Mouse (Mus musculus) megakaryocyte progenitor cell, adult 5-6 weeks (primary cell): ENCODE results near the gene Aatf. TPM values are rescaled to one million over a fixed set of nuclear protein-coding genes. Genes with fewer than 3 reads are reported as not detected.

Experiments
- ATAC-seq: replicated peaks from 2 replicates; pipeline ENCODE4 v1.8.0; 2016; ENCODE audit warnings: mild to moderate bottlenecking, moderate TSS enrichment, inconsistent platforms; ENCODE audit not compliant: poor library complexity
- total RNA-seq, 2 experiments: library from RNA; stranded (forward) in 1 of 2; stranded (reverse) in 1 of 2; fragments of 157-497, 149-512 nt in 1 of 2; fragments of 200-1000 nt in 1 of 2; gene quantifications; 2 replicates each; pipeline versions ENCODE4 v1.2.3 to v1.2.4; 2015 to 2017

The Aatf gene
- total RNA-seq, 2 experiments from 2014 or later = 60.5 to 98.8 TPM

DNA sequence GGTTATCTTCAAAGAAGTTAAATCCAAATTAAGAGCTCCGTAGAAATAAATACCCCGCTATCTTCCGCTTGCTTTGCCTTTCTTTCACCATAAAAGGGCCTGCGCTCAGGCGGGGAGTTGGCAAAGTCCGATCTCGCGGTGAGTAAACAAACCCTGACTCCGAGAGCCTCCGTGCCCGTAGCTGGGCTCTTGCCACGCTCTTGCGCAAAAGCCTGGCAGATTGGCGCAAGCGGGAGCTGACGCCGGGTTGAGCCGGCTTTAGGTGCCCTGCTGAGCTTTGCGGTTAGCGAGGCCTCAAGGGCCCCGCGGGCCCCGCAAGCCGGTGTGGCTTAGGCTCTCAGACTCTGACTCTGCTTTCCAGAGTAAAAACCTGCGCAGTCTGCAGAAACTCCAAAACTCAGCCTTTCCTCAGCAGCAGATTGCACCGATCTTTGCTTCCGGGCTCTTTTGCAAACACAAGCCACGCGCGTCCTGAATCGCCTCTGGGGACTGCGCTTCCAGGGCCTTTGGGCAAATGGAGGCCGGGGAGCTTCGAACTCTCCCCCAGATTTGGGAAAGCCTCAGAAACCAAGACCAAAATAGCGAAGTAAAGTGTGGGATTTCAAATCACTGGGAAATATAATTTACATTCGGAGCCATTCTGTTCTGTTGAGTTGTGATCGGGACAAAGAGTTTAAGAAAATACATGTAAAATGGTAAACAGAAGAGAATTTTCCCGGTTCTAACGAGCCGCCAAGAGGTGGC is 9.4 kb upstream of the Aatf start:
- peak; percentile 82 for ATAC-seq

GRCm38 (mm10) chr11:84521751-84522299 is 8.5 kb upstream of the Aatf start:
- no peak for ATAC-seq

GRCm38 (mm10) chr11:84521071-84521390 is 7.7 kb upstream of the Aatf start:
- no peak for ATAC-seq

- ATAC-seq = no peak
These were observed 7.1 kb upstream of the Aatf start for GRCm38 (mm10) chr11:84520269-84521070.

GRCm38 (mm10) chr11:84519576-84520268 is 6.4 kb upstream of the Aatf start:
- no peak for ATAC-seq

- ATAC-seq = no peak
These were observed 5.7 kb upstream of the Aatf start for GRCm38 (mm10) chr11:84519036-84519435.

GRCm38 (mm10) chr11:84518261-84518660 is 4.9 kb upstream of the Aatf start:
- ATAC-seq = no peak

GRCm38 (mm10) chr11:84517431-84517830 is 4.1 kb upstream of the Aatf start:
- ATAC-seq = no peak

DNA sequence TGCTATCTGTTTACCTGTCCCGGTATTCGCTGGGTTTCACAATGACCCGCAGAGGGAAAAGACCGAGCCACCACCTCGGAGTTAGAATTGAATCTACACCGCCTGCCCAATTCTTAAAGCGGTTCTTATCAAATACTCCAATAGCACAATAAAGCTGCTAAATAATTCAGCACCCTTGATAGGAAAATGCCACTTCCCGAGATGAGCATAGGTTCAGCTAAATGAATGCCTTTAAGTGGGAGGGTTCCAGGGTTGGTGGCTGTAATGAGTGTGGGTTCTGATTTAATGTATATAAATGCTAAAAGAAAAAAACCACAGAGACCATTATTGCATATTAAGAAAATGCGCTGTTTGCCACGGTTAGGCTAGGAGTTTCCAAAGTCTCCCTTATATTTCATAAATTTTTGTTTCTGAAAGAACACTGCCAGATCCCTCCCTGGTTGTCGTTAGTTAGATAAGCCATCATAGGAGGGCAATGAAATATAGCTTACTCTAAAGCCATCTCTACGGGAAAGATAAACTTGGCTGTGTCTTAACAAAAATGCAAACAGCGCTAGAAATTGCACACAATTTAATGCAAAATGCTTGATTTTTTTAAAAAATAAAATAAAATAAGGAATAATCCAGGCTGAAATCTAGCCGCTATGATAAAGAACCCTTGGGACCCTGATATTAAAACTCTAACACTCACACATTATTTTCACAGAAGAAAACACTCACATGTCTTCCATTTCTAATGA is 3.3 kb upstream of the Aatf start:
- ATAC-seq = no peak

- ATAC-seq = no peak
These were observed 1.3 kb downstream of the Aatf start for GRCm38 (mm10) chr11:84512031-84512430.

- ATAC-seq = no peak
These were observed 9.0 kb downstream of the Aatf start for GRCm38 (mm10) chr11:84504296-84504695.

DNA sequence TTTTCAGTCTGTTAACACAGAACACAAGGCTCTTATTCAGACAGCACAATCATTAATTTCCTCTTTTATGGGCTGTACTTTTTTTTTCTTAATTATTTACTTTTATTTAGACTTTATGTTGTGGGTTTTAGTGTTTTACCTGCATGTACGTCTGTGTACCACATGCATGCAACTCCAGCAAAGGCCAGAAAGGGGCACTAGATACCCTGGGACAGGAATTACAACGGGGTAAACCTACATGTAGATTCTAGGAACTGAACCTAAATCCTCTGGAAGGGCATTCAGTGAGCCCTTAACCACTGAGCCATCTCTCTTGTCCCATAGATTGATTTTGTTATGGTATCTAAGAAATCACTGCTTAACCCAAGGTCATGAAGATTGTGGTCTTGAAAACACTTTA is 15.4 kb downstream of the Aatf start:
- no peak for ATAC-seq

DNA sequence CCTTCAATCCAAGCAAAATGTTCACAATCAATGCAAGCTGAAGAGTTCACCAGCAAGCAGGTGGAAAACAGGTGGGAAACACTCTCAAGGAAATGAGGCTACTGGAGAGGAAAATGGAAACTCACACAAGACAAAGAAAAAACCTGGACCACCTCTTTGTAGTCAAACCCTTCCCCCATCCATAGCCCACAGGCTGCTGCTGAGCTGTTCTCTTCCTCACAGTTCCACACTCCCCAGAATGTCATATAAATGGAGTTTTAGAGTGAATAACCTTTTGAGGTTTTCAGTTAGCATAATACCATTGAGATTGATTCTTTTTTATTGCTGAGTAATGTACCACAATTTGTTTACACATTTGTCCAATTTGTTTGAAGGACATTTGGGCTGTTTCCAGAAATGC is 16.4 kb downstream of the Aatf start:
- no peak for ATAC-seq

DNA sequence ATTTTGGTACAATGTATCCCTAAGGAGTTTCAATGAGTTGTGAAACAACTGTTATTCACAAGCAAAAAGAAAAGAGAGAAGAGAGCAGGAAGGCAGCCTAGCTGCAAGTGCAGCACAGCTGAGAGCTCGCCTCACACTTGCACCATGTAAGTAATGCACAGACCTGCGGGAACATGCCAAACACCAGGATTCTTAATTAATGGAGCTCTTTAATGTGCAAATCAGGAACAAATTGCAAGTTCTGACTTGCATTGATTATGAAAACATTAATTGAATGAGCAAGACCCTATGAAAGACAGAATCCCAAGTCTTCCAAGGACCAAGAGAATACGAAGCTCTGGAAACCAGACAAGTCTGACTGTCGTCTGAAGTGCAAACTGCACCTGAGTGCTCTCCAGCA is 17.5 kb downstream of the Aatf start:
- ATAC-seq = no peak

DNA sequence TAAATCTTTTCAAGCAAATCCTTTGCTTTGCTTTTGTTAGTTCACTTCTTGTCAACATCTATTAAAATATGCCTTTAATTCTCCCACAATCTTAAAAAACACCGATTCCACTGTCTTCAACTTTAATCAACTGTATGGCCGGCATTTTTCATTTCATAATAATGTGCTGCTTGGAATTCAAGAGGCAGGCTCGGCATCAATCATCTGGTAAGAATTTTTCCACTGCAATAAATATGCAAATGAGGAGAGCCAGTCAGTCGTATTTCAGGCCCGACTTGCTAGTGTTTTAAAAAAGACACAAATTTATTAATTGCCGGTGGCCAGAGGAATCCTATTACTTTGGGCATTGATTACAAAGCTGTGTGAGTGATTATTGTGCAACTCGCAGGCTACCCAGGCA is 31.7 kb downstream of the Aatf start:
- no peak for ATAC-seq

- ATAC-seq = no peak
These were observed 32.9 kb downstream of the Aatf start for GRCm38 (mm10) chr11:84480451-84480850.

DNA sequence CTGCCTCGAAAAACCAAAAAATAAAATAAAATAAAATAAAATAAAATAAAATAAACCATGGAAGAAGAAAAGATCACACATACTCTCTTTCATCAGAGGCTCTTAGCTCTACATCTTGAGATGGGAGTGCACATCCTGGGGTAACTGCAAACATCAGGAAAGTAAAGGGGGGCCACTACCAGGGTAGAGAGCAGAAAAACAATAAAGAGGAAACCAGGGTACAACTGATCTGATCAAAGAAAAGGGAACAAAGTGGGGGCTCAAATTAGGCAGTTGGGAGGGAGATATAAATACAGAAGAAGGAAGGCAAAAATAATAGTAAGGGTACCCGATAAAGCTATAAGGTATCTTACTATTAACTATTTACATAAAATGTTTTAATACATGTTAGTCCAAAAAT is 36.7 kb downstream of the Aatf start:
- ATAC-seq = no peak

DNA sequence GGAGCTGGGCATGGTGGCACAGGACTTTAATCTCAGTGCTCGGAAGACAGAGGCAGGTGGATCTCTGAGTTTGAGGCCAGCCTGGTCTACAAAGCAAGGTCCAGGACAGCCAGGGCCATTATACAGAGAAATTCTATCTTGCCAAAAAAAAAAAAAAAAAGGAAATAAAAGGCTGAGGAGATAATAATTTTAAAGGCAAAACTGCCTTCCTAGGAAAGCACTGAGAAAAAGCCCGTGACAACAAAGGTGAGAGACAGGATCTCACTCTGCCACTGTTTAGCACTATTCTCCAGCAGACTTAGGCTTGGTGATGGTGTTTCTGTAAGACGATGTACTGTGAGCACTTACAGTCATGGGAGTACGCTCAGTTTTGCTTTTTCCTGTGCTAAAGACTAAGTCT is 37.3 kb downstream of the Aatf start:
- ATAC-seq = no peak

DNA sequence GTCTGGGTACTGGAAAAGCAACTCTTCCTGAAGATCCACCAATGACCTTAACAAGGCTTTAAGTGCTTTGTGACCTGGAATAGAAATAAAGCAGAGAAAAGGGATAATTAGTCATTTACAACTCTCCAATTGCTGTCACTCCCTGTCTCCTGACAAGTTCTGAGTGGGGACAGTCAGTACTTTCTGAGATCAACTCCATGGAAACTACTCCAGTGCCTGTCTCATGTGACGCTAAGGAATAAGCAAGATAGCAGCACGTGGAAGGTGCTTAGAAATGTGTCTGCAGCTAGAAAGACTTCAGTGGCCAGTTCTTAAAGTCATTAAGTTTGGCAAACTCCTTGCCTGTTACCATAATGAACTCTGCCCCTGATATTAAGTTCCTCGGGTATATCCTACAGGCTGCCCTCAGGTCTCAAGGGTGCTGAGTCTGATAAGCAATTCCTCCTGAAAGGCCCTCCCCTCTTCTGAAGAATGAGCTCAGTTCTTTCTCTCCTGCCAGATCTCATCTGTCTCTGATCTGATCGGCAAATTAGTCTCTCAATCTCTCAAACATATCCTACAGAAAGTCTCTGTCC is 40.1 kb downstream of the Aatf start:
- ATAC-seq = 0 out of 2 replicates have a peak, but pooled peaks have one; percentile 37

GRCm38 (mm10) chr11:84464571-84464970 is 48.8 kb downstream of the Aatf start:
- no peak for ATAC-seq

DNA sequence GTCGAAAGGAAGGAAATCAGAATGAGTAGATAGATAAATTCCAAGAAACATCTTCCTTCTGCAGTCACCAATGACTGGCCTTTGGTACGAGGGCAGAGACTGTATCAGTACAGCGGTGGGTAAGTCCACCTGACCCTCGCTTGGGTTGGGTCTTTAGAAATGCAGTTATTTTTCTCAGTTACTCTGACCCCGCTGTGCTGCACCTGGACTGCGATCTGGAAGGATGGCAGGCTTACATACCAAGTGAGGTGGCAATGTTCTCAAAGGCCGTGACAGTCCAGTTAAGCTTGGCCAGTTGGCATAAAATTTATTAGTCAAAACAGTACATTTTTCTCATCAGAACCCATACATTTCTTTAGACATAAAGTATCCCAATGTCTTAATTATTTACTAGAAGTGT is 59.4 kb downstream of the Aatf start:
- no peak for ATAC-seq
